Mouse (Mus musculus): ENCODE results near the gene Tmem260. TPM values are rescaled to one million over a fixed set of nuclear protein-coding genes. Genes with fewer than 3 reads are reported as not detected.

Tmem260 gene
- 21.6 and 23.1 TPM in 2 replicates for polyA plus RNA-seq (2014; fragmentation: Nextera tagmentation; extraction: Ambion mirVana)

DNA sequence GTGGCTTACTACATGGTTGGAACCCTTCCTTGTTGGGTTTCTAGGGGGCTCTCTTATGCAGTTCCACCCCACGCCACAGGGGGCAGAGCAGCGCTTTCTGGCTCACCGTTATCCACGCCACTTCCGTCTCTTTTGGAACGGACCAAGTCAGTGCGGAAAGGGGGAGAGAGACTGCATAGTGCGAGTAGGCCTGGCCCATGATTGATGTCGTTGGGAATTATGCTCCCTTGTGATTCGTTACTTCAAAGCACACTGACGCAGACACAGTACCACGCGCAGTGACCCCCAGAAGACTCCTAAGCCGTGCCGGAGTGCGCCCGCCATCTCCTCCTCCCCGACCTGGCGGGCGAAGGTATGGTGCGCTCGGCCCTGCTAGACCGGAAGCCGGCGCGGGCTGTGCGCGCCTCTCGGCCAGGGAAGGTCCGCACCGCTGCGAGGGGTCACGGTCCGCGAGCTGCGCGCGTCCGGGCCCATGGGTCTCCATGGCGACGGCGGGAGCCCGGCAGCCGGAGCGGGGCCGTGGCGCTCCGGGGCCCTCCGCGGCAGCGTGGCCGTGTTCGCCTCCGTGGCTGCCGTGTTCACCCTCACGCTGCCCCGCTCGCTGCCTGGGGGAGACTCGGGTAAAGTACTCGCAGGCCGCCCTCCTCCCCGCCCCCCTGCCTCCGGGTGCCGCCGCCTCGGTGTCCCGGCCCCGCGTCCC is at the start of gene Tmem260:
Gene Tmem260 (plus strand): TSS at position 141 of the 700 bp plus-strand sequence.
- Histone ChIP-seq H3K4me1 (replicated peaks; ENCODE audit: control insufficient read depth, insufficient read depth, low read length) (peaks cover 7% of the 10 kb centered on the region), H3K4me3 (ENCODE audit: low read depth, low read length) (peak within 1 kb of the TSS; percentile 87), H3K27me3 (replicated peaks; ENCODE audit: control insufficient read depth, insufficient read depth, low read length) (no peaks in the 10 kb centered on the region), H3K27ac (ENCODE audit: low read depth) (peak within 1 kb of the TSS; percentile 90), H3K4me2 (ENCODE audit: low read length) (peak within 1 kb of the TSS; percentile 59), H3K9ac (ENCODE audit: low read length) (peak within 1 kb of the TSS; percentile 96), H3K36me3 (ENCODE audit: control insufficient read depth, insufficient read depth, low read length) (no peaks in the 10 kb centered on the region), H3K9me3 (ENCODE audit: control insufficient read depth, low read length) (no peaks in the 10 kb centered on the region)
- WGBS: under 1% methylated on average over 67 of the region's 69 CpGs
- ATAC-seq (replicated peaks; ENCODE audit: low FRiP score, low TSS enrichment, low read depth): peak; percentile 100
- DNase-seq (ENCODE audit: low spot score): peak; percentile 99

DNA sequence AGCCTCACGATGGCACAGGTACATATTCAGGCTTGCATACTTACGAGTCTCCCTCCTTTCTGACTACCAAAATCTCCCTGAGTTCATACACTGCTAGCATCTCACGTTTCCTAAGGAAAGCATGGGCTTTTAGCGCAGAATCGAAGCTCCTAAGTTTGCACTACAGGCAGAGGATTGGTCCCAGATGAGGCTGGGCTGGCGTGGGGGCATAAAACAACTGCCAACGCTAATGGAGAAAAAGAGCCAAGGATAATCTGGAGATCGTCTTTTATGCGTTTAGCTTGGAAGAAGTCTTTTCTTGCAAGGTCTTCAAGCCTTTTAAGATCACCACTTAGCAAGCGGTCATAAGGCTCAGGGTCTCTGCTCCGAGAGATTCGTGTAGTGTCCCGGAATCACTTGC is 39.8 kb upstream of the Tmem260 start:
- 88% methylated on average over 13 of the region's 13 CpGs for WGBS
- H3K36me3 ChIP-seq (ENCODE audit: control insufficient read depth, insufficient read depth, low read length): no peaks in the 10 kb centered on the region
- no peak overlapping the region for H3K4me2 ChIP-seq (ENCODE audit: low read length)
- no peak for ATAC-seq (replicated peaks; ENCODE audit: low FRiP score, low TSS enrichment, low read depth)
- no peaks in the 10 kb centered on the region for H3K9me3 ChIP-seq (ENCODE audit: control insufficient read depth, low read length)
- H3K27me3 ChIP-seq (replicated peaks; ENCODE audit: control insufficient read depth, insufficient read depth, low read length): no peaks in the 10 kb centered on the region
- DNase-seq (ENCODE audit: low spot score): no peak
- no peaks in the 10 kb centered on the region for H3K4me1 ChIP-seq (replicated peaks; ENCODE audit: control insufficient read depth, insufficient read depth, low read length)
- H3K4me3 ChIP-seq (ENCODE audit: low read depth, low read length): no peak overlapping the region
- no peak overlapping the region for H3K27ac ChIP-seq (ENCODE audit: low read depth)
- no peak overlapping the region for H3K9ac ChIP-seq (ENCODE audit: low read length)

DNA sequence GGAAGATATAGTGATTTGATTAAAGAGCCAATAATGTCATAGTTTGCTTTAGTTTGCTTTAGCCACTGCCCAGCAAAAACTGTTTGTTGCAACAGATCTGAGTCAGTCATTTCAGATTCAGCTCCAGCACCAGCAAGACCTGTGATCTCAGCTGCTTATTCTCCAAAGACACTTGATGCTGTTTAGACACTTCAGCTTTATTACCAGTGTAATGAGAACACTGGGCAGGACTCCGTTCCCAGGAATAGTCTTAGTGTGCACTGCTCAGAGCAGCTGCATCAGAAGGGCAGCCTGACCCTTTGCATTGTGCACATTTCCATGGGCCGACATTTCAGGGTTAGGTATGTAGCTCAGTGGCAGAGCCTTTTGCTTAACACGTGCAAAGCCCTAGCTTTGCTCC is 28.9 kb upstream of the Tmem260 start:
- Histone ChIP-seq H3K27ac (ENCODE audit: low read depth) (no peak overlapping the region), H3K36me3 (ENCODE audit: control insufficient read depth, insufficient read depth, low read length) (no peaks in the 10 kb centered on the region)
- no peak for ATAC-seq (replicated peaks; ENCODE audit: low FRiP score, low TSS enrichment, low read depth)

DNA sequence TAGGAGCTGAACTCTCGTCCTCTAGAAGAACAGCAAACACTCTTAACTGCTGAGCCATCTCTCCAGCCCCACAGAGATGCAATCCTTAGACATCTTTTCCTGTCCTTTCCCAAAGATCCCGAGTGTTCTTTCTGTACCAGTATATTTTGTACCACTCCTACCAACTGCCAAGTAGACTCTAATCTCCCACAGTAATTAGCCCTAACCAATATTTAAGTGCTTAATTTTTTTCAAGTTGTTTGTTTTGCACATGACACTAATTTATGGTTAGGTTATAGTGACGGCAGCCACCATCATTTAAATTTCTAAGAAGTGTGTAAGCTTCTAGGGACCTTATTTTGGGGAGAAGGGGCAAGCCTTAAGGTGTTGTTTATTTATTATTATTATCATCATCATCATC is 27.7 kb upstream of the Tmem260 start:
- Histone ChIP-seq H3K4me3 (ENCODE audit: low read depth, low read length) (no peak overlapping the region), H3K4me2 (ENCODE audit: low read length) (no peak overlapping the region), H3K27me3 (replicated peaks; ENCODE audit: control insufficient read depth, insufficient read depth, low read length) (no peaks in the 10 kb centered on the region), H3K9me3 (ENCODE audit: control insufficient read depth, low read length) (no peaks in the 10 kb centered on the region), H3K9ac (ENCODE audit: low read length) (no peak overlapping the region), H3K36me3 (ENCODE audit: control insufficient read depth, insufficient read depth, low read length) (no peaks in the 10 kb centered on the region), H3K27ac (ENCODE audit: low read depth) (no peak overlapping the region), H3K4me1 (replicated peaks; ENCODE audit: control insufficient read depth, insufficient read depth, low read length) (no peaks in the 10 kb centered on the region)
- WGBS: 51% methylated on average over 3 of the region's 3 CpGs
- ATAC-seq (replicated peaks; ENCODE audit: low FRiP score, low TSS enrichment, low read depth) (no peak), DNase-seq (ENCODE audit: low spot score) (no peak)

More for the DNA sequence above, 28.9 kb upstream of the Tmem260 start:
- H3K4me2 ChIP-seq (ENCODE audit: low read length): no peak overlapping the region
- no peak for DNase-seq (ENCODE audit: low spot score)
- no peak overlapping the region for H3K4me3 ChIP-seq (ENCODE audit: low read depth, low read length)
- WGBS: 61% methylated on average over 3 of the region's 3 CpGs
- H3K27me3 ChIP-seq (replicated peaks; ENCODE audit: control insufficient read depth, insufficient read depth, low read length): no peaks in the 10 kb centered on the region
- H3K9ac ChIP-seq (ENCODE audit: low read length): no peak overlapping the region
- H3K9me3 ChIP-seq (ENCODE audit: control insufficient read depth, low read length): no peaks in the 10 kb centered on the region
- no peaks in the 10 kb centered on the region for H3K4me1 ChIP-seq (replicated peaks; ENCODE audit: control insufficient read depth, insufficient read depth, low read length)

DNA sequence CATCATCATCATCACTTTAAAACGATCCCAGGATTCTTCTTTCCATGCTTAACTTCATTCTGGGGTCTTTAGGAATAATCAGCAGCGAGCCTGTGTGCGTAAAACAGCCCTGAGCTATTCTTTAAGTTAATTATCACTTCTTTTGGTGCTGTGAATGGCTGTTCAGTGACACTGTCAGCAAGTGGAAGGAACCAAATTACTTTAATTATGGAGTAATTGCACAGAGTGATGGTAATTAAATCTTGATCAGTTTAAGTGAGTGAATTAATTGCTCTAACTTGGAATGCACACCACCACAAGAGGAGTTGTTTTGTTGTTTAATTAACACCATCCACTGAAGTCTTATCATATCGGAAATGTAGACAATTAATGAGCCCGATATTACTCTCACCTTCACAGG is 27.3 kb upstream of the Tmem260 start:
- Histone ChIP-seq H3K36me3 (ENCODE audit: control insufficient read depth, insufficient read depth, low read length) (no peaks in the 10 kb centered on the region), H3K9me3 (ENCODE audit: control insufficient read depth, low read length) (no peaks in the 10 kb centered on the region), H3K27ac (ENCODE audit: low read depth) (no peak overlapping the region), H3K4me1 (replicated peaks; ENCODE audit: control insufficient read depth, insufficient read depth, low read length) (no peaks in the 10 kb centered on the region), H3K4me3 (ENCODE audit: low read depth, low read length) (no peak overlapping the region), H3K9ac (ENCODE audit: low read length) (no peak overlapping the region), H3K4me2 (ENCODE audit: low read length) (no peak overlapping the region), H3K27me3 (replicated peaks; ENCODE audit: control insufficient read depth, insufficient read depth, low read length) (no peaks in the 10 kb centered on the region)
- no peak for DNase-seq (ENCODE audit: low spot score)
- no peak for ATAC-seq (replicated peaks; ENCODE audit: low FRiP score, low TSS enrichment, low read depth)
- 85% methylated on average over 5 of the region's 5 CpGs for WGBS

DNA sequence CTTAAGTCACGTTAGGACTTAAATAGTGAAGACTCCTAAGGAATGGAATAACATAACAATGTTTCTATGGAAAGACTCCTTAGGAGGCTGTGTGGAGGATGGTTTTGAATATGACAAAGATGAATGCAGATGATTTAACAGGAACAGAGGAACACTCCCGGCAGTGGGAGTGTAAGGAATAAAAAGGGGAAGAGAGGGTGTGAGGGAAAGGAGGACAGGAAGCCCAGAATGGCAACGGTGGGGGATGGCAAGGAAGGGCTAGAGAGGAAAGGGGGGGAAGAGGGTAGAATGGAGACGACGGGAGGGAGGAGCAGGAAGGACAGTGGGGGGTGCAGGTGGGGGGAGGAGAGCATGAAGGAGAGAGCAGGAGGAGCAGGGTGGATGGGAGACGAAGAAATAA is 24.4 kb upstream of the Tmem260 start:
- H3K4me2 ChIP-seq (ENCODE audit: low read length): peak overlapping the region; percentile 40
- H3K36me3 ChIP-seq (ENCODE audit: control insufficient read depth, insufficient read depth, low read length): no peaks in the 10 kb centered on the region
- ATAC-seq (replicated peaks; ENCODE audit: low FRiP score, low TSS enrichment, low read depth) (no peak), DNase-seq (ENCODE audit: low spot score) (no peak)
- no peaks in the 10 kb centered on the region for H3K9me3 ChIP-seq (ENCODE audit: control insufficient read depth, low read length)
- H3K9ac ChIP-seq (ENCODE audit: low read length): 0 out of 2 replicates have a peak overlapping the region, but pooled peaks have one; percentile 20
- no peak overlapping the region for H3K27ac ChIP-seq (ENCODE audit: low read depth)
- WGBS: 10% methylated on average over 6 of the region's 6 CpGs
- H3K27me3 ChIP-seq (replicated peaks; ENCODE audit: control insufficient read depth, insufficient read depth, low read length): no peaks in the 10 kb centered on the region
- H3K4me1 ChIP-seq (replicated peaks; ENCODE audit: control insufficient read depth, insufficient read depth, low read length): no peaks in the 10 kb centered on the region
- H3K4me3 ChIP-seq (ENCODE audit: low read depth, low read length): no peak overlapping the region

DNA sequence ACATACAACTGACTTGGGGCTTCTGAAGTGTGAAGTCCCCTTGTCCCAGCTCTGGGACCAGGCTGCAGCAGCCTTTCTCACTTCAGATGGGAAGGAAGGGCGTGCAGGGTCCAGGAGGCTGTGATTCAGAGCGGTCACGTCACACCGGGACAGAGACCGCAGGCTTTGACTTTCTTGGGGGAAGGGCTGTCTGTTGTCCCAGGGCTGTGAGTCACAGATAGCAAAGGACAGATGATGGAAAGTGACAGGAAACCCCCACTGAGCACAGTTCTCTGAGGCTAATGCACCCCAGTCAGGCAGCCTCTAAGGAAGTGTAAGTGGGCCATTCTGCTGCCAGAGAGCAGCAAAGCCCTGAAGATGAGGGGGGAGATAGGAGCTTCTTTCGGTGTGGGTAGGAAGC is 23.9 kb upstream of the Tmem260 start:
- DNase-seq (ENCODE audit: low spot score) (peak; percentile 55), ATAC-seq (replicated peaks; ENCODE audit: low FRiP score, low TSS enrichment, low read depth) (no peak)
- Histone ChIP-seq H3K27me3 (replicated peaks; ENCODE audit: control insufficient read depth, insufficient read depth, low read length) (no peaks in the 10 kb centered on the region), H3K9ac (ENCODE audit: low read length) (0 out of 2 replicates have a peak overlapping the region, but pooled peaks have one; percentile 20), H3K4me2 (ENCODE audit: low read length) (peak overlapping the region; percentile 40), H3K27ac (ENCODE audit: low read depth) (no peak overlapping the region), H3K4me3 (ENCODE audit: low read depth, low read length) (peak overlapping the region; percentile 10; the same call in 1 of the 2 replicates), H3K36me3 (ENCODE audit: control insufficient read depth, insufficient read depth, low read length) (no peaks in the 10 kb centered on the region), H3K4me1 (replicated peaks; ENCODE audit: control insufficient read depth, insufficient read depth, low read length) (no peaks in the 10 kb centered on the region), H3K9me3 (ENCODE audit: control insufficient read depth, low read length) (no peaks in the 10 kb centered on the region)
- WGBS: 21% methylated on average over 6 of the region's 6 CpGs

DNA sequence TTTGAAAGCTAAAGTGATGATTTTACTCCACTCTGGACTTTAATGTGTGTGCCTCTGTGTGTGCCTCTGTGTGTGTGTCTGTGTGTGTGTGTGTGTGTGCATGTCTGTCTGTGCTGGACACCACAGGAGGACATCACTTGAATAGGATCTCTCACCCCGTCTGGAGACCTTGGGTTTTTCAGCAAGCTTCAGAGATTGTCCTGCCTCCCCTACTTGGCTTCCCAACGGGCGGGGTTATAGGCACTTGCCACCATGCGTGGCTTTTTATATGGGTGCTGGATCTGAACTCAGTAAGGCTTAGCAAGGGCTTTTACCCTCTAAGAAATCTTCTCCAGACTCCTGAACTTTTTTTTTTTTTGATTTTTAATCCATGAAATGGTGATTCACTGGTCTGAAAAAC is 23.5 kb upstream of the Tmem260 start:
- Histone ChIP-seq H3K27ac (ENCODE audit: low read depth) (no peak overlapping the region), H3K4me1 (replicated peaks; ENCODE audit: control insufficient read depth, insufficient read depth, low read length) (no peaks in the 10 kb centered on the region), H3K4me3 (ENCODE audit: low read depth, low read length) (no peak overlapping the region), H3K9me3 (ENCODE audit: control insufficient read depth, low read length) (no peaks in the 10 kb centered on the region), H3K36me3 (ENCODE audit: control insufficient read depth, insufficient read depth, low read length) (no peaks in the 10 kb centered on the region), H3K27me3 (replicated peaks; ENCODE audit: control insufficient read depth, insufficient read depth, low read length) (no peaks in the 10 kb centered on the region), H3K4me2 (ENCODE audit: low read length) (peak overlapping the region; percentile 40; the same call in 1 of the 2 replicates), H3K9ac (ENCODE audit: low read length) (no peak overlapping the region)
- WGBS: 46% methylated on average over 4 of the region's 4 CpGs
- no peak for DNase-seq (ENCODE audit: low spot score)
- no peak for ATAC-seq (replicated peaks; ENCODE audit: low FRiP score, low TSS enrichment, low read depth)

DNA sequence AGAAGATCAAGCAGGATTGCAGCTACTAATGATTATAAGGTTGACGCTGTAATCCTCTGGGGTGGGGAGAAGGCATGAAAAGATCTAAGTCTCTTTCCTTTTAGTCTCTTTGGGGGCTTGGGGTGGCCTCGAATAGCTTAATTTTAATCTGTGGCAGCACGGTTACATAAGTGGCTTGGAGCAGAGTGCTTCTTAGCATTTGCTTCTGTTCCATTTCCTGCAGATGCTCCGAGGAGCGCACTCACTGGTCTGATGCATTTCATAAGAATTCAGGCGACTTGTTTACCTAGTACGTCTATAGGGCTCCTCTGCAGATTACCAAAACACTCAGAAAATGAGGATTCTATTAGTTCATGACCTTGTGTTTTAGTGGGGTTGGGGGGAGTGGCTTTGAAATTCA is 23.0 kb upstream of the Tmem260 start:
- Histone ChIP-seq H3K36me3 (ENCODE audit: control insufficient read depth, insufficient read depth, low read length) (no peaks in the 10 kb centered on the region), H3K4me3 (ENCODE audit: low read depth, low read length) (no peak overlapping the region), H3K9ac (ENCODE audit: low read length) (no peak overlapping the region), H3K4me2 (ENCODE audit: low read length) (no peak overlapping the region), H3K9me3 (ENCODE audit: control insufficient read depth, low read length) (no peaks in the 10 kb centered on the region), H3K27ac (ENCODE audit: low read depth) (no peak overlapping the region), H3K4me1 (replicated peaks; ENCODE audit: control insufficient read depth, insufficient read depth, low read length) (no peaks in the 10 kb centered on the region), H3K27me3 (replicated peaks; ENCODE audit: control insufficient read depth, insufficient read depth, low read length) (no peaks in the 10 kb centered on the region)
- 56% methylated on average over 7 of the region's 7 CpGs for WGBS
- no peak for ATAC-seq (replicated peaks; ENCODE audit: low FRiP score, low TSS enrichment, low read depth)
- DNase-seq (ENCODE audit: low spot score): no peak
